Mouse (Mus musculus) kidney, postnatal 25 days (tissue): ENCODE results near the gene Ros1.
A peak's percentile ranks its signal among the peaks of the same experiment; 100 is the strongest.

Experiments
- DNase-seq, 2 experiments: peaks; one replicate each; pipeline ENCODE4 v3.0.0; 2021; ENCODE audit warnings: mixed read lengths in 2 of 2

Gene Ros1

DNA sequence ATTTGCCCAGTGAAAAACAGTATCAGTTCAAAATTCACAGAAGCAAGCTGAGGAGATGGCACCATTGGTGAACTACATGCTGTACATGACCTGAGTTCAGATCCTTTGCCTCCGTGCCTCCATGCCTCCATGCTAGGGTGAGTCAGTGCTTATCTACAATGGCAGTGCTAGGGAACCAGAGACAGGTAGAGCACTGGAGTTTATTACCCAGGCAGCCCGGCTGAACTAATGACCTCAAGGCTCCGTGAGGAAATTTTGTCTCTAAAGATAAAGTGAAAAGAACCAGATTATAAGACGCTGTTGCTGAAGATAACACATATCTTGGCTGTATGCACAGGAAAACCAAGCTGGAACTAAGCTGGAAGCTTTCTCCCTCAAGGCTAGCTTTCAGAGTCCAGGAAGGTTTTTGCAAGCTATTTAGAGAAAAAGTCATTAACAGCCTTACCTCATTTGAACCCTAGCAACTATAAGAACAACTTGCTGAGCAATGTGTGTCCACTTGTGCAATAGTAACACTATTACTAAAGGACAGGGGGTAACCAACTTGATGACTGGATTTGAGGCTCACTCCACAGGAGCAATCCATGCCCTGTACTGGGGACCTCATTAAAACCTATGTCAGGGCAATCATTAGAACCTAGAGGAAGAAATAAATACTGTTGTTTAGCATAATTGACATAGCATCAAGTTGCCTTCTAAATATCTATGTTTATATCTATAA lies 61.5 kb downstream of the Ros1 start:
- DNase-seq = no peak

DNA sequence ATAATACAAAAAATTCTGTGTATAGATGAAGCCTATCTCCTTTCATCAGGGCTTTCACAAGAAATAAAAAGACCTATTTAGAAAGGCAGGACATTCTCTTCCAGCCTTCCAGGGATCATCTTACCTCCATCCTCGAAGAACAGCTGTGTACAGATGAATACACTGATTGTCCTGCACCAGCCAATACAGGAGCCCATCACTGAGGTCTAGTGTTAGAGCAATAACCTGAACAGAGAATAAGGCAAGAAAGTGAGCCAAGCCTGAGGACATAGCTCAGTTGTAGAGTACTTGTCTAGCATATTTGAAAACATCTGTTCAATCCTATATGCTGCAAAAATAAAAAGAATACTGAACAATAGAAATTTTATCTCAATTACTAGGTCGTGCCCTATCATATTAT lies 64.3 kb downstream of the Ros1 start:
- no peak for DNase-seq

DNA sequence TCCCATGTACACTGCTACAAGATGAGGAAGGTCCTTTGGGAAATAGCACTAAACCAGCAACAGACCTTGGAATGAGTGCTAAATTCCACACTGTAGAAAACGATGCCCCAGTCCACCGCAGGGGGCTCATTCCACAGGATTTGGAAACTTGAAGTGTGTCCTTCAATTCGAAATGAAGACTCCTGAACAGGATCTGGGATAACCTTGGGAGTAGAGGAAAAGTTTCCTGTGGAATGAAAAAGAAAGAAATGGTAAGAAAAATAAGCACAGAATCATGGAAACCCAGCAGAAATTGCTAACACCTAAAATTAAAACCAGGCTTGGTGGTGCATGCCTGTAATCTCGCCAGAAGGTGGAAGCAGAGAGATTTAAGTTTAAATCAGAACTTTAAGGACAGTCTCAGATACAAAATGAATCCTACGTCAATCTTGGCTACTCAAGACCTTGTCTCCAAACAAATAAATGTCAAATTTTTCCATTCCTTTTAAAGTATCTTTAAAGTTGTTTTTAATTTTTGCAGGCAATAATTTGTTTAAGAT lies 66.1 kb downstream of the Ros1 start:
- no peak for DNase-seq

DNA sequence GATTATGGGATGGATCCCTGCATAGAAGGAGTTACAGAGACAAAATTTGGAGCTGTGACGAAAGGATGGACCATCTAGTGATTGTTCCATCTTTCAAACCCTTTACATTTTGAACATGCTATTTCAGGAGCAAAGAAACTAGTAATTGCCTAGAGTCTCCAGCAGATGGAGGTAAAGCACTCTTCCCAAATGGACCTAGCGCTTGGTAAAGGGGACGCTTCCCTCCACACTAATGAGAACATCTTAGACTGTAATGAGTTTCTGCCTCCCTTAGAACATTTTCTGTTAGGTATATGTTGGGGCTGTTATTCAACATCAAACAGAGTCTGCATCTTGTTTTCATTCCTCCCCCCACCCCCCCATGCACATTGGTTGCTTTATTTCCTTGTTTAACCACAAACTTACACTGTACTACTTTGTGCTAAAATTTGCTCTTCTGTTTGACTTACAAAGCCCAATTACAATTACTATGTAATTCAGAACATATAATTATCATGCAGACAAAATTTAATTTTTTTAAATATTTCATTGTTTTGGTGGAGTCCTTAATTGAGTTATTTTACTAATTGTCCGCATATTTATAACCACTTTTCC lies 88.8 kb downstream of the Ros1 start:
- DNase-seq = peak in 1 of 2 experiments; percentile 31

DNA sequence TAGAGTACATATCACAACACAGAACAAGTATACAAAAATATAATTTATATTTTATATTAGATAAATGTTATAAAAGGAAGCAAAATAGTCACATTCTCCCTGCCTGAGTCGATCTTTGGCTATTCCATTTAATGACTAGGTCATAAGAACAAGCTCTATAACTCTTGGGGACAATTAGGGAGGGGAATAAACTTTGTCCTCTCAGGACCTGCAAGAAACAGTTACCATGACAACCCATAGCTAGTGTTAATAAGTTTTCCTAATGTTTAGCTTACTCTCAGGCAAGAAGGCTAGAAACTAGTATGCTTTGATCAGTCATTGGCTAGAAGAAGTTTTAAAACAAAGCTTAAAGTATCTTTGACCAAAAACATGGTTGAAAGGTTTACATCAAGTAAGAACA lies 93.8 kb downstream of the Ros1 start:
- DNase-seq = no peak

DNA sequence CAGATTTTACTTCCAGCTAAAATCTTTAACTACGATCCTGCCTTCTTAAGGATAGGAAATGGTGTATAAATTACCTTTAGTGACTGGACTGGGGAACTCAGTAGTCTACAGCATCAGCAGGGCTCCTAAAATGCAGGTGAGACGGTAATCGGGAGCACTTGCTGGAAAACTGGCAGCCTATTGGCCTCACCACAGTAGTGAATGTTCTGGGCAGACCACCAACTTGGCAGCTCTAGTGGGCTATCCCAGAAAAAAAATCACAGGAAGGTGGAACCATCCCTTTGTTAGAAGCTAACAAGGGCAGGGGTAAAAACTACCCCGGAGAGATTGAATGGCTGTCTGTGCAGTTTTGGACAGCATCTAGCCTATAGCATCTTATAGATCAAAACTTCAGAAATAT lies 102.9 kb downstream of the Ros1 start:
- no peak for DNase-seq

DNA sequence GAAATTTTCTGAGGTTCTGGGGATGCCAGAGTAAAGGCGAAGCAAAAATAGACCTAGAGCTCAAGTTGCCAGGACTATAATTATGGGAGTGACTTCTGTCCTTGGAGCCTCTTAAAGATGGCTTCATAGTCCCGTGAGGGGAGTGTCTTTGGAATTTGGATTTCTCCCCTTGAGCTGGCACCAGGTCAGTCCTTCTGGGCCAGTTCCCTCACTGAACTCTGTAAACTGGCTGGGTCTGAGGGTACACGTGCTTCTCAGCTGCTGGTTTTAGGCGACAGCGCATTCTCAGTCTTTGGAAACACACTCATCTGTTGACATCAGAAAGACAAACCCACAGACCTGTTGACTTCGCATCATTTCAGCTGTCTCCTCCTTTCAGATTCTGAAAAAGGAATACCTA lies 108.4 kb downstream of the Ros1 start:
- no peak for DNase-seq

DNA sequence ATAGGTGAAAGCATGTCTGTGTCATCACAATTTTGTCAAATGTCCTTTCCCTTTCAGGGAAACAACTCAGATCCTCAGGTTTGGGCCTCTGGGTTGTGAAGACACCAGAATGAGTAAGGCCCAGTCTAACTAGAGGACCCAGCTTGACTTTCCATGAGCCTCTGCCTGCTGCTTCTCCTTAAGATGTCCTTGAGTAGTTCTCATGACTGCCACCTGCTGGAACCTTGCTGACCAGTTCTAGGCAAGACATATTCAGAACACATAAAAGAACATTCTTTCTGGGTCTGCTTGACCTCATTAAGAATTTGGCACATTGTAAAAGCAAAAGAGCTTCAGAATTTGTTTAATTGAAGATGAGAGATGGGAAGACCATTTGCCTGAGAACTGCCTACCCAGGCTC lies 122.6 kb downstream of the Ros1 start:
- DNase-seq = peak; percentile 37 to 71

DNA sequence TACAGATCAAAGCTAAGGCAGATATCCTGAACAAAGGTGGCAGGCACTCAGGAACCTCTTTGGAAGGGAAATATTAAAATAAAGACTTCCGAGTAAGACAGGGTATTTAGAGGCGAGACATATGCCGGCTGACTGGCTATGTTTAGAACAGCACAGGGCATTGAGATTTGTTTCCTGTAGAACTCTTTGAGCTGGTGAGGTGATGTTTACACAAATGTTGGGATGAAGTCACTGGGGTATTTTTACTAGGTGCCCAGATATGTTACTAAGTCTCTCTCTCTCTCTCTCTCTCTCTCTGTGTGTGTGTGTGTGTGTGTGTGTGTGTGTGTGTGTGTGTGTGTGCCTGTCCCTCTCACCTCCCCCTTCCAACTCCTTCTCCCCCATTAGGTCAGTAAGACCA lies 146.8 kb downstream of the Ros1 start:
- DNase-seq = no peak

DNA sequence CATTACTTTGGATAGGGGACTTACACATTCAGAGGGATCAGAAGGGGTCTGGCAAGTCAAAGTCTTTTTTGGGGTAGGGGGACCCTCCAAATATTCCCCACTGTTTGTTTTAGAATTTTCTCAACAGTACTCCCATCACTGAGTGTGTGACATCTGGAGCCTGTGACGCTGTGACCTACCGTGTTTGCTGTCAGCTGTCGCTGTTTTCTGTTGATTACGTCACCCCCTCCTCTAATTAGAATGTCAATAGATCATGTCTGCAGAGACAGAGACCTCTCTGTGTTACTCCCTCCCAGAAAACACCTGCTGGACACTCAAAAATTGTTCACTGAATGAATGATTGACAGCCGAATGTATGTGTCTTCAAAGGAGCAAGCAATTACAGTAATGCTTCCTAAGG lies 152.0 kb downstream of the Ros1 start:
- DNase-seq = no peak

DNA sequence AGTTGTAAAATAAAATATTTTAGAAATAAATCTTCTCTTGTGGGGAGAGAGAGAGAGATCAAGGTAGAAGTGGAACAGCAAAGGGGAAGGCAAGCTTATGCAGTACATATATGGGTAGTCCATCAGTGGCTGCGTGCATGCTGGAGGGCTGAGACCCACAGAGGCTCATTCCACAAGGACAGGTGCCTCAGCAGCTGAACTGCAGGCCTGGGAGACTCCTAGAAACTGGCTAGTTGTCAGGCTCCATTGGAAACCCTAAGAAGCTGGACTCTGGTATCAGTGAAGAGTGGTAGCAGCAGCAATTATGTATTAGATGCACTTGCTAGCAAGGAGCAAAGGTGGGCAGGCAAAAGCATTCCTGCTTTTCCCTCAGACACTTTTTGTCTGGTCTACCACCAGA lies 155.7 kb downstream of the Ros1 start:
- DNase-seq = no peak

DNA sequence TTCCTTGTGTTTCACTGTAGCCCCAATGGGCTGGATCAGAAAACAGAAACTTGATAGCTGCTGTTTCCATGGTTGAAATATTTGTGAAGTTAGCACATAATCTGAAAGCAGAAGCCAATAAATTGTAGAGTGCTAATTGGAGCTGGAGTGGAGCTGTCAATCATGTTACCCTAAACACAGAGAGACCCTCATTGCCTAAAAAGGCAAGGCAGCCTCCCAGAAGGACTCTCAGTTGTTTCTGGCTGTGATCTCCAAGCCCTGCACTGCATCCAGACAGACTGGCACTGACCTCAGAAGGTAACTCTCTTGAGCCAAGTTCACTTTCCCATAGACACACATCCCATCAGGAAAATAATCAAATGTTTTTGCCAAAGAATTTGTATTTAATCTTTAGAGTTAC lies 161.3 kb downstream of the Ros1 start:
- DNase-seq = no peak

DNA sequence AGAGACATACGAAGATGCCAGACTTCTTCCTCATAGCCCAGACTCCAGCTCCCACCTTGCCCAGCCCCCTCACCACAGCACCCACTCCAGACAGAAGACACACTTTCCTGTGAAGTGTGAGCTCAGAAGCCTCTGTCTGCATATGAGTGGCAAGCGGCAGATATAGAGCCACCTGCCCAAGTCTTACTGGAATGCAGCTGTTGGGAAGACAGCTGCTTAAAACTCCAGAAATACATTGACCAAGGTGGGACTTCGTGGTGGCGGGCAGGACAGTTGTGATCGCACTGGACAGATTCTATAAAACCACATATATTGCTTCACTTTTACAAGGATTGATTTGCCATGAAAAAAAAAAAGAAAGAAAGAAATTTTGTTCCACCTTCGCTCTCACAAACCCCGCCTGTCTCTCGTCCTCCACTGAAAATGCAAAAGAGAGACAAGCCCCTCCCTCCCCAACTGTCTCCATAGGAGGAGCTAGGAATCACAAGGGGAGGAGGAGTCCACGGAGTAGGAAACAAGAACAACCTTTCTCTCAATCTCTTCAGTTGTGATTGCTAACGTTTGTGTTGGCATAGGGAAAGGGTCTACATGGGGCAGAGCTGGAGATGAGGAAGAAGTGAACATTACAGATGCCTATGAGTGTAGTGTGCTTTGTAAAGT lies 165.5 kb downstream of the Ros1 start:
- DNase-seq = no peak

DNA sequence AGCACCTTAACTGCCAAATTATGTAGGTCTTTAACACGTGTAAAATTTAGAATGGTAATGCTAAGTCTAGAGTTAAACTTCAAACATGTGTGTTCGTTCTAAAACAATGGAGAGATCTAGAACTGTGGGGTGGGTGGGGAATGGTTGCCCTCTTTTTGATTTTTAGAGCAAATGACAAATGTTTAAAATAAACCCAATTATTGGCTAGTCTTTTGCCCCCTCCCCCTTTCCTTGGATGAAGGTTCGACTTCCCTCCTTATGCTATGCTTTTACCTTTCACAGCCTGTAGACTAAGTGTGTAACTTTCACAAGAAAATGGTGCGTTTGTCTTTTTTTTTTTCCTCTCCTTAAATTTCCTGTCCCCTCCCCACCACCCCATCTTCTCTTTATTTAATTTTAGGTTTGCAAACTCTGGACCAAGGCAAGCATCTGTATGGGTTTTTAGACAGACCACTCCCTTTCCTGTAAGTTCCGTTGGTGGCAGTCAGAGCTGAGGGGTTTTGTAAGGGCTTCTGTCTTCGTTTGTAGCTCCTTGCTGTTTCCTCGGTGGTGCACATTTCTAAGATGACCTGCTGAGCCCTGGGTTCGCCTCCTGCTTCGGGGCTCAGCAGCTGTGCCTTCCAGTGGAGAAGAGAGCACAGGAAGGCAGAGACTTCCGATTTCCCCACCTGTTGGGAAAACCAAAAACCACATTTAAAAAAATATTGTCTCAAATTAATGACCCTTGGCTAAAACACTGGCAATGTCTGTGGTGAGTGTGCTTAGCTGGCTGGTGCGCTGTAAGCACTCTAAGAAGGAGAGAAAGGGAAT lies 166.3 kb downstream of the Ros1 start:
- DNase-seq = no peak

DNA sequence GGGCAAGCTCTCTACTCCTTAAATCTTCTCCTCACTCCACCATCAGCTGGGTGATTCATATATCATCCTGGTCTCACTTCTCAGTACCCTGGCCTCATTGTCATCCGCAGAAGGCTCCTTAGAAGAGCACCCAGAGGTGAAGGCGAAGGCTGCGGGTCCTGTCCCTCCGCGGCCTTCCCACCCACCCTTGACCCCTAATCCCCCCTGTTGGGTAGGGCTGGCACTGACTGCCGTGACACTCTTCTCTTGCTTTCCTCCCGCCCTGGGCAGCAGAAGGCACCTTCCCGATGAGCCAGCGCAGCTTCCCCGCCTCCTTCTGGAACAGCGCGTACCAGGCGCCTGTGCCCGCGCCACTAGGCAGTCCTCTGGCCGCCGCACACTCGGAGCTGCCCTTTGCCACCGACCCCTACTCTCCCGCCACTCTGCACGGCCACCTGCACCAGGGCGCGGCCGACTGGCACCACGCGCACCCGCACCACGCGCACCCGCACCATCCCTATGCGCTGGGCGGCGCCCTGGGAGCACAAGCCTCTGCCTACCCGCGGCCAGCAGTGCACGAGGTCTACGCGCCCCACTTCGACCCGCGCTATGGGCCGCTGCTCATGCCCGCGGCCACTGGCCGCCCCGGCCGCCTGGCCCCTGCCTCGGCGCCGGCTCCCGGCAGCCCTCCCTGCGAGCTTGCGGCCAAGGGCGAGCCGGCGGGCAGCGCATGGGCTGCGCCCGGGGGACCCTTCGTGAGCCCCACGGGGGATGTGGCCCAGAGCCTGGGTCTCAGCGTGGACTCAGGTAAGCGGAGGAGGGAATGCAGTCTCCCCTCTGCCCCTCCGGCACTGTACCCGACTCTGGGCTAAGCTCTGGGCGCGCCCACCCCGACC lies 167.6 kb downstream of the Ros1 start:
- no peak for DNase-seq

DNA sequence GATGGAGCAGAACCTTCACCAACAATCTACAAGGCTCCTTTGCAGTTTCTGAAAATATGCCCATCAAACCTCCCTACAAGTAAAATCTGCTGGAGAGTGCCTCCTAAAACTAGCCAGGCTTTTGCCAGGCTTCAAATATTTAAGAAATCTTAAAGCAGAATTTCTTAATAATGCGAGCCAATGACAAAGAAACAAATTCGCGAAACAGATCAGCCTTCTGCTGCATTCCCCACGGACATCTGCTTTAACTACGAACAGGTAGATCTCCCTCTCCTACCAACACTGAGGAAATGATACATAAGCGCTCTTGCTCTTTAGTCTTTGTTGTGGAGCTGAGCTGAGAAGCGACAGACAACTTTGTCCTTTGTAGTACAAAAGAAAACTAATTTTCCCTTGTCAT lies 169.2 kb downstream of the Ros1 start:
- no peak for DNase-seq

DNA sequence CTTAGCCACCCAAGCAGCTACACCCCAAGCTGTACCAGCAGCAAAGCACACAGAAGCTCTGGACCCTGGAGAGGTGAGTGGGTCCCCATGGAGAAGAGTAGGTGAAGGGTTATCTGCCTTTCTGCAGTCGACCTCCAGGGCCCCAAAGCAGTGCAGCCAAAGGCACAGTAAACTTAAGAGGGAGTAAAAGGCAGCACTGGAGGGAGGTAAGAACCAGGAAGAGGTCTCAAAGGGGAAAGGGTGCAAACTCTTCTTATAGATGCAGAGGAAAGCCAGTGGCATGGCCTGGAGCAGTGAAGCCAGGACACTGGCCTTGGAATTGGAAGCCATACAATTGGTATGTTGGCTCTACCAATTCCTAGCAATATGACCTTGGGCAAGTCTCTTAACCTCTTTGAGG lies 169.8 kb downstream of the Ros1 start:
- DNase-seq = no peak

DNA sequence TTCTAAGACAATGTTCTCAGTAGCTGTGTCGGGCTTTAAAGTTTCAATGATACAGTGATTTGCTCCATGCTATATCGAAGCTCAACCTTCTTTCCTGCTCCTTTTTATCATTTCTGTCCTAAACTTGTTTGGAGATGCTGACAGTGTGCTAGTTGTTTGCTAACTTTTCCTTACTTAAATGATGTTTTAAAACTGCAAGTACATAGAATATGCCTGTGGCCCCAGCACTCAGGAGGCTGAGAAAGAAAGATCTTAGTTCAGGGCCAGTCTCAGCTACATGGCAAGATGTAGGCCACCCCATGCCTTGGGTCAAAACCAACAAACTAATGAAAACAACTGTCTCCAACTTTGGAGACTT lies 171.0 kb downstream of the Ros1 start:
- no peak for DNase-seq

DNA sequence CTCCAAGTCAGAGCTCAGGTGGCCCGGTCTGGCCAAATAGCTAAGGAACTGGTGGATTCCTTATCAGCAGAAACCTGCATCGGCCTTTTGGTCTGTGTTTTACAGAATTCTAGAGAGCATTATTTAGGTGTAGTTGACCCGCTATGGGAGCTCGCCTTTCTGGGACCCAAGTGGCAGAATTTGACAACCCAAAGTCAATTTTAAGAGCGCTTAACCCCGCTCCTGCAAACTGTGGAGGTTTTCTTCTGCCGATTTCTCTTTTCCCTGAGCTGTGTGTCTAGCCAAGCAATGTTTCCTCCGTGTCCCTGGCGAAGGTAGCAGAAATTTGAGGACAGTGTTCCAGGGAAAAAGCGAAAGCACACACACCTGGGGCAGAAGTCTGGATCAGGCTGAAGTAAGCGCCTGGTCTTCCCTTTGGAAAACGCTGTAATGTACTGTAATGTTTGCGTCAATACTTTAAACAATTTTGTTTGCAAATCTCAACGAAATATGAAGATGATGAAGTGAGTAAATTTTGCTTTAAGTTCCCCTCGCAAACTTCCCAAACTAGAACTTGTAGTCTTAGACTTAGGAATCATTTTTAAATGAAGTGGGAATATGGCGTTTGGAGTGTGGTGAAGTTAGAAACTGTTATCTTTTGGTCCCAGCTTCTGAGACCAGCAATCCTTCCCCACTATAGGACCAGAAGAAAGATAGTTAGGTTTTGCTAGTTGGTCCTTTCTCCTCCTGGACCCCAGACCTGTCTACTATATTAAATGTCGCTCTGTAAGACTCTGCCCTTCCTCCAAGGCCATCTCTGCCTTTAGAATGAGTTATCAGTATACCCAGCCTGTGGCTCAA lies 171.6 kb downstream of the Ros1 start:
- no peak for DNase-seq

DNA sequence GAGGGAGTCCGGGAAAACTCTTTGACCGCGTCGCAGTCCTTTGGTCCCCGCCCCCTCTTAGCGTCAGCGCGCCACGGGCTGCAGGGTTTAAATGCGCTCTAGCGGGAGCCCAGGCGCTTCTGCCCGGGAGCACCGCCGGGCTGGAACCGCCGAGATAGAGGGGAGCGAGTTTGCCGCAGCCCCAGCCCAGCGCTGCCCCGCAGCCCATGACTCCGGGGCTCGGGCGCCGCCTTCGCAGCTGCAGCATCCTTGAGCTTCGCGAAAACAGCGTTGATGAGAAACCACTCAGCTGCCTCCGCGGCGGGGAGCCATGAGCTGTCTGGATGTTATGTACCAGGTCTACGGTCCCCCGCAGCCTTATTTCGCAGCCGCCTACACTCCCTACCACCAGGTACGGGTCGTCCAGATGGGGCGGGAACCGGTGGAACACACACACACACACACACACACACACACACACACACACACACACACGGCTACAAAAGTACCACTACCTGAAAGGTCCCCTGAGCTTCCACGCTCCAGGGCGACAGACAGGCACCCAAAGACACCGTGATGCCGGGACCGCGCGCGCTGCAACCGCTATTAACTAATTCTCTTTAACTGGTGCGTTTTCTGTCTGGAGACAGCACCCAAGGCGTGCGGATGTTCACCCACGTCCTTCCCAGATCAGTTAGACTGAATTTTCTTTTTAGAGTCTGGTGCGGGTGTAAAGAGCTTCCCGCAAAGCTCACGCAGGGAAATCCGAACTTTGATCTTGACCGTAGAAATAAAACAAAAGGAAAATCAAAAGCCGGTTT lies 172.4 kb downstream of the Ros1 start, which contains the start of gene Vgll2:
Gene Vgll2, plus strand, starts transcription at position 90 of the 800 bp plus-strand sequence.
- peak in 1 of 2 experiments; percentile 15 for DNase-seq
